Mouse (Mus musculus): ENCODE measurements around the gene Olfr1471. TPM values are rescaled to one million over a fixed set of nuclear protein-coding genes. Genes with fewer than 3 reads are reported as not detected.

The Olfr1471 gene
- not detected in 2 replicates for polyA plus RNA-seq (2012; rRNA removed)

DNA sequence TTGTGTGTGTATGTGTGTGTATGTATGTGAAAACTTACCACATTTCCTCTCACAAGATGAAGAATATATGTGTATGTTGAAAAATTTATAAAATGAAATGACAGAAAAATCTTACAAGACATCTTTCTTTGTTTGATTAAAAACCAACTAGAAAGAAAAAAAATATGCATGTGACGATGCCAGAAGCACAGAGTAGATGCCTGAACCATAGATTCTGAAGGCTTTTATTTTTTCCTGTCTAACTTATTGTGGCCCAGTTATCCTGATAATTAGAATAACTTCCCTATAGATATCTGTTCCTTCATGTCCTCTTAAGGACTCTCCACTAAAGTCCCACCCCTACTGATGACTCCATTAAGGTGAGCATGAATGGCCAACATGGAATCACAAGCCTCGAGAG is at the start of gene Olfr1471:
Gene Olfr1471 (plus strand): TSS at position 301 of the 400 bp plus-strand sequence.

DNA sequence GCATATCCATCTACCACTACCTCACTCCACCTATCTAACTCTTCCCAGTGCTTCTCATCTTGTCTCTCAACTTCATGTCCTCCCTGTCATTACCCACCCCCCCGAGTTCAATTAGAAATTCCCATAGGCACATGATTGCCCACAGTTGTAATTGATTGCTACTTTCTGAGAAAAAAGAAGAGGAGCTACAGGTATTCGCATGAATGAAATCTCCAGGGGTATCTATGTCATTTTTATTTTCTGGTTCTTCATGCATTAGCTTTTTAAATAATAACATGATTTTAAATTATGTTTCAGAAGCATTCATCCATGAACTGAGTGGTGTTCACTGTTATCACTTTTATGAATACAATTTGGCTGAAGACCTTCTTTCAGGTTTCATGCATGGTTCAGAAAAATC is 35.7 kb upstream of the Olfr1471 start, which contains the start of gene Olfr1469:
Gene Olfr1469 (plus strand): TSS at position 301 of the 400 bp plus-strand sequence.

GRCm38 (mm10) chr19:13455986-13456385 is 12.8 kb downstream of the Olfr1471 start, which contains the start of gene Olfr1472:
Gene Olfr1472 (minus strand): TSS chr19:13456086.

DNA sequence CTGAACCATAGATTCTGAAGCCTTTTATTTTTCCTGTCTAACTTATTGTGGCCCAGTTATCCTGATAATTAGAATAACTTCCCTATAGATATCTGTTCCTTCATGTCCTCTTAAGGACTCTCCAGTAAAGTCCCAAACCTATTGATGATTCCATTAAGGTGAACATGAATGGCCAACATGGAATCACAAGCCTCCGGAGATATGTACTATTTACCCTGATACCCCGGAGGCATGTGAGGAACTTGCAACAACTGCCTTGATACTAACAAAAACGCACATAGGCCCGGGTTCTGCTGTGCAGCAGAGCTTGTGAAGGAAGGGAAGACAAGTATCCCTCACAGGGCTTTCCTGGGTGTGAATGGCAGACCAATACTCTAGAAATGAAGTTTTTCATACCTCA is 26.1 kb downstream of the Olfr1471 start, which contains the start of gene Olfr1474:
Gene Olfr1474 (plus strand): TSS at position 301 of the 400 bp plus-strand sequence.

DNA sequence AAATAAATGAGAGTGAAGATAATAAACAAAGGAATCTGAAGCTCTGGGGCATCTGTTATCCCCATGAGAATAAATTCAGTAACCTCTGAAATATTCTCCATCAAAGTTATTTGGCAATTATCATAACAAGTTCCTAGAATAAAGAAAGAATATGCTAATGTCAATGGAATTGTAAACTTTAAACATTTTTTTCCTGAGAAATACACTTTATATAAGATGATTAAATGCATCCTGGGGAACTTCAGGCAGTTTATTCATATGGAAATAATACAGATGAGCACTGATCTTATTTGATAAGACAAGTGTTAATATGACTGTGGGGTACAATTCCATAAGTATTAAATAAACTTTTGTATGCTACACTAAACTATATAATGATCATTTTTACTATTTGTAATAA is 36.9 kb downstream of the Olfr1471 start, which contains the start of gene Olfr1475:
Gene Olfr1475 (minus strand): TSS at position 101 of the 400 bp plus-strand sequence.

GRCm38 (mm10) chr19:13500246-13500645 is 57.0 kb downstream of the Olfr1471 start, which contains the start of gene Olfr1477:
Gene Olfr1477 (plus strand): TSS chr19:13500546.

Other genes with a start within 250 kb of the Olfr1471 start
- gene Olfr1463, start 212.1 kb upstream of the Olfr1471 start, polyA plus RNA-seq (2012; rRNA removed), result not detected in 2 replicates
- not detected in 2 replicates for gene Olfr1465, start 127.9 kb upstream of the Olfr1471 start, polyA plus RNA-seq (2012; rRNA removed)
- gene Olfr1466, start 104.5 kb upstream of the Olfr1471 start, polyA plus RNA-seq (2012; rRNA removed), result not detected in 2 replicates
- not detected in 2 replicates for gene Olfr1467, start 81.2 kb upstream of the Olfr1471 start, polyA plus RNA-seq (2012; rRNA removed)
- not detected in 2 replicates for gene Olfr1469, start 35.6 kb upstream of the Olfr1471 start, polyA plus RNA-seq (2012; rRNA removed)
- not detected in 2 replicates for gene Olfr1472, start 12.7 kb downstream of the Olfr1471 start, polyA plus RNA-seq (2012; rRNA removed)
- not detected in 2 replicates for gene Olfr1474, start 26.2 kb downstream of the Olfr1471 start, polyA plus RNA-seq (2012; rRNA removed)
- gene Olfr1475, start 36.8 kb downstream of the Olfr1471 start, polyA plus RNA-seq (2012; rRNA removed), result not detected in 2 replicates
- not detected in 2 replicates for gene Olfr1477, start 57.1 kb downstream of the Olfr1471 start, polyA plus RNA-seq (2012; rRNA removed)
- not detected in 2 replicates for gene Olfr1480, start 84.5 kb downstream of the Olfr1471 start, polyA plus RNA-seq (2012; rRNA removed)
- not detected in 2 replicates for gene Olfr1484, start 140.1 kb downstream of the Olfr1471 start, polyA plus RNA-seq (2012; rRNA removed)
- not detected in 2 replicates for gene Olfr1487, start 174.0 kb downstream of the Olfr1471 start, polyA plus RNA-seq (2012; rRNA removed)
- gene Olfr1489, start 188.2 kb downstream of the Olfr1471 start, polyA plus RNA-seq (2012; rRNA removed), result not detected in 2 replicates
- gene Olfr1490, start 207.7 kb downstream of the Olfr1471 start, polyA plus RNA-seq (2012; rRNA removed), result not detected in 2 replicates

All from central nervous system, embryonic 18 days (tissue).